Mouse (Mus musculus) bone marrow macrophage, adult 2 months (primary cell): ENCODE results near the gene Kcnj9.

ENCODE experiments used
- CTCF ChIP-seq: IDR thresholded peaks from 2 replicates; pipeline ENCODE4 v1.5.1; 2012; ENCODE audit warnings: low read depth, mild to moderate bottlenecking, low read length, moderate library complexity
- POLR2A ChIP-seq: IDR thresholded peaks from 2 replicates; pipeline ENCODE4 v1.6.1; 2012; ENCODE audit warnings: mild to moderate bottlenecking, low read depth, low read length, borderline replicate concordance

DNA sequence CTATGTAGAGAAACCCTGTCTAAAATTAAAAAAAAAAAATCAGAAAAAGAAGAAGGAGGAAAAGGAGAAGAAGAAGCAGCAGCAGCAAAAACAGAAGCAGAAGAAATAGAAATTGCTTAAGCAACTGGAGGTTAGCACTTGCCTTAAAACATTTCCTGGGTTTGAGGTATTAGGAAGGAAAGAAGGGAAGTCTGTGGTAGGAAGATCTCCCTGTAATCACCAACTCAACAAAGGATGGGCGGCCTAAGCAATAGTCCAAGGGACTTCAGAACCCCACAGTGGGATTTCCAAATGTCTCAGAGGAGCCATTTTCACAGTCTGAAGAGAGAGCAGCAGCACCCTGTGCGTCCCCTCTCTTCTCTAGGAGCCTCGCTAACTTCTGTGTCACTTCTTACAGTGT is 23.3 kb upstream of the Kcnj9 start:
- TF ChIP-seq CTCF = no peak
- no peak for TF ChIP-seq POLR2A
